Mouse (Mus musculus) cerebellum, adult 11 months (tissue): ENCODE results near the gene Lpp.
"Not testable (repeated sequence)": the region's sequence is repeated elsewhere in the genome, so short reads cannot be mapped to it uniquely, and the experiment has no call there.

Source experiments
- DNase-seq: peaks from one replicate; pipeline ENCODE4 v3.0.0; 2022

Lpp gene

GRCm38 (mm10) chr16:25016261-25016836 is 623.0 kb downstream of the Lpp start:
- DNase-seq: peak; percentile 16

- DNase-seq: no peak
Observed at GRCm38 (mm10) chr16:25017046-25017445, 623.7 kb downstream of the Lpp start.

GRCm38 (mm10) chr16:25021743-25022359 is 628.5 kb downstream of the Lpp start:
- DNase-seq: not testable (repeated sequence)

GRCm38 (mm10) chr16:25024591-25024990 is 631.3 kb downstream of the Lpp start:
- no peak for DNase-seq

- no peak for DNase-seq
Observed at GRCm38 (mm10) chr16:25026191-25026590, 632.9 kb downstream of the Lpp start.

GRCm38 (mm10) chr16:25029548-25029947 is 636.2 kb downstream of the Lpp start:
- DNase-seq: no peak

- DNase-seq: no peak
Observed at GRCm38 (mm10) chr16:25037361-25037760, 644.1 kb downstream of the Lpp start.

- no peak for DNase-seq
Observed at GRCm38 (mm10) chr16:25038529-25038928, 645.2 kb downstream of the Lpp start.

- DNase-seq: no peak
Observed at GRCm38 (mm10) chr16:25039904-25040303, 646.6 kb downstream of the Lpp start.

- no peak for DNase-seq
Observed at GRCm38 (mm10) chr16:25041165-25041564, 647.9 kb downstream of the Lpp start.

- DNase-seq: no peak
Observed at GRCm38 (mm10) chr16:25041855-25042529, 648.7 kb downstream of the Lpp start.
